Mouse (Mus musculus) kidney, embryonic 14.5 days (tissue): ENCODE data around the gene Zfp740. TPM values are rescaled to one million over a fixed set of nuclear protein-coding genes. Genes with fewer than 3 reads are reported as not detected.

Experiments used
- ATAC-seq: fragments of 200-750 bp; cut with Nextera tagmentation; 2 replicates; pipeline ENCODE4 v1.8.0; 2017; ENCODE audit warnings: moderate number of reproducible peaks, mild to moderate bottlenecking, moderate TSS enrichment, moderate library complexity; ENCODE audit not compliant: low FRiP score, low TSS enrichment
- H3K27ac ChIP-seq: fragments of 300-500 bp; sonication (generic); 2 replicates; pipeline ENCODE4 v1.5.1; 2014; ENCODE audit warnings: low read depth, mild to moderate bottlenecking, low read length, moderate library complexity, mixed read lengths
- H3K27me3 ChIP-seq: fragments of 300-500 bp; sonication (generic); 2 replicates; pipeline ENCODE4 v1.6.1; 2014; ENCODE audit warnings: mild to moderate bottlenecking, low read length; ENCODE audit not compliant: control insufficient read depth, insufficient read depth
- H3K36me3 ChIP-seq: fragments of 300-500 bp; sonication (generic); 2 replicates; pipeline ENCODE4 v1.6.1; 2014; ENCODE audit warnings: low read length, mixed read lengths; ENCODE audit not compliant: control insufficient read depth, insufficient read depth
- H3K4me1 ChIP-seq: fragments of 300-500 bp; sonication (generic); 2 replicates; pipeline ENCODE4 v1.6.1; 2014; ENCODE audit warnings: low read length, mixed read lengths; ENCODE audit not compliant: control insufficient read depth, insufficient read depth
- H3K4me2 ChIP-seq: fragments of 300-500 bp; sonication (generic); replicated peaks from 2 replicates; pipeline ENCODE4 v1.6.1; 2014; ENCODE audit warnings: low read depth, mild to moderate bottlenecking, low read length
- H3K4me3 ChIP-seq: fragments of 300-500 bp; sonication (generic); 2 replicates; pipeline ENCODE4 v1.5.1; 2014; ENCODE audit warnings: mild to moderate bottlenecking, low read length
- H3K9ac ChIP-seq: fragments of 300-500 bp; sonication (generic); 2 replicates; pipeline ENCODE4 v1.6.1; 2014; ENCODE audit warnings: low read depth, mild to moderate bottlenecking, low read length, moderate library complexity
- H3K9me3 ChIP-seq: fragments of 300-500 bp; sonication (generic); 2 replicates; pipeline ENCODE4 v1.6.1; 2016; ENCODE audit warnings: low read length; ENCODE audit not compliant: control insufficient read depth
- WGBS: fragments of 180-500 bp; shearing (Covaris S2); extraction: QIAGEN DNeasy Blood & Tissue Kit; methylation state at CpG from one replicate; pipeline ENCODE4 v1.1.7; 2014; 5-methylcytosine and 5-hydroxymethylcytosine counted together
- polyA plus RNA-seq: library from polyadenylated mRNA; unstranded; fragments of >200 nt; fragmentation: Nextera tagmentation; extraction: Ambion mirVana; gene quantifications from 2 replicates; pipeline ENCODE4 v1.2.1, GENCODE M21; 2014

Gene Zfp740
- polyA plus RNA-seq, 1 experiment from 2014 or later = 59.9 TPM

GRCm38 (mm10) chr15:102257202-102258075 lies 54.4 kb downstream of the Zfp740 start, which contains the start of gene Rarg:
Gene Rarg, minus strand, starts transcription at chr15:102257517.
- Histone ChIP-seq H3K27me3 (peaks cover 6% of the 10 kb centered on the region; the same call in 1 of the 2 replicates), H3K4me1 (peaks cover 31% of the 10 kb centered on the region), H3K9me3 (no peaks in the 10 kb centered on the region), H3K4me2 (peak within 1 kb of the TSS; percentile 96), H3K9ac (peak within 1 kb of the TSS; percentile 64), H3K36me3 (0 out of 2 replicates have a peak, but pooled peaks cover 1% of the 10 kb centered on the region), H3K4me3 (peak within 1 kb of the TSS; percentile 49), H3K27ac (peak within 1 kb of the TSS; percentile 49; the same call in 1 of the 2 replicates)
- peak; percentile 34 for ATAC-seq
- 1% methylated on average over 40 of the region's 46 CpGs for WGBS

GRCm38 (mm10) chr15:102258076-102258470 lies 55.0 kb downstream of the Zfp740 start:
- H3K27me3 ChIP-seq = peaks cover 6% of the 10 kb centered on the region; the same call in 1 of the 2 replicates
- H3K4me1 ChIP-seq = peaks cover 31% of the 10 kb centered on the region
- H3K4me3 ChIP-seq = peak overlapping the region; percentile 49; the same call in 1 of the 2 replicates
- H3K4me2 ChIP-seq = peak overlapping the region; percentile 96
- WGBS = 12% methylated on average over 12 of the region's 12 CpGs
- peak overlapping the region; percentile 64; the same call in 1 of the 2 replicates for H3K9ac ChIP-seq
- ATAC-seq = peak; percentile 47; the same call in 1 of the 2 replicates
- H3K36me3 ChIP-seq = no peaks in the 10 kb centered on the region
- no peaks in the 10 kb centered on the region for H3K9me3 ChIP-seq
- H3K27ac ChIP-seq = peak overlapping the region; percentile 49; the same call in 1 of the 2 replicates

GRCm38 (mm10) chr15:102258581-102259253 lies 55.7 kb downstream of the Zfp740 start:
- H3K27me3 ChIP-seq = peaks cover 6% of the 10 kb centered on the region; the same call in 1 of the 2 replicates
- H3K4me1 ChIP-seq = peaks cover 31% of the 10 kb centered on the region
- no peak overlapping the region for H3K4me3 ChIP-seq
- H3K27ac ChIP-seq = peak overlapping the region; percentile 49; the same call in 1 of the 2 replicates
- ATAC-seq = no peak
- no peaks in the 10 kb centered on the region for H3K9me3 ChIP-seq
- H3K9ac ChIP-seq = peak overlapping the region; percentile 18; the same call in 1 of the 2 replicates
- peak overlapping the region; percentile 96 for H3K4me2 ChIP-seq
- WGBS = 28% methylated on average over 11 of the region's 11 CpGs
- H3K36me3 ChIP-seq = no peaks in the 10 kb centered on the region

GRCm38 (mm10) chr15:102262582-102262981 lies 59.5 kb downstream of the Zfp740 start:
- Histone ChIP-seq H3K36me3 (no peaks in the 10 kb centered on the region), H3K4me1 (peaks cover 16% of the 10 kb centered on the region), H3K4me3 (no peak overlapping the region), H3K9me3 (no peaks in the 10 kb centered on the region), H3K9ac (no peak overlapping the region), H3K4me2 (no peak overlapping the region), H3K27ac (no peak overlapping the region), H3K27me3 (peaks cover 6% of the 10 kb centered on the region; the same call in 1 of the 2 replicates)
- WGBS = 42% methylated on average over 7 of the region's 7 CpGs
- no peak for ATAC-seq

- Histone ChIP-seq H3K4me3 (no peak overlapping the region), H3K27me3 (peaks cover 6% of the 10 kb centered on the region; the same call in 1 of the 2 replicates), H3K4me1 (peaks cover 12% of the 10 kb centered on the region), H3K4me2 (no peak overlapping the region), H3K9ac (no peak overlapping the region), H3K27ac (no peak overlapping the region), H3K36me3 (no peaks in the 10 kb centered on the region), H3K9me3 (no peaks in the 10 kb centered on the region)
- 68% methylated on average over 2 of the region's 2 CpGs for WGBS
- no peak for ATAC-seq
Observed at GRCm38 (mm10) chr15:102263037-102263436, 60.0 kb downstream of the Zfp740 start.

Other genes with a start within 250 kb of the Zfp740 start
- gene Krt78, start 249.0 kb upstream of the Zfp740 start, polyA plus RNA-seq = not detected in 2 replicates
- gene Krt8, start 198.8 kb upstream of the Zfp740 start, polyA plus RNA-seq = 179 and 184 TPM in 2 replicates
- 140 and 164 TPM in 2 replicates for gene Krt18, start 175.1 kb upstream of the Zfp740 start, polyA plus RNA-seq
- 85.1 and 139 TPM in 2 replicates for gene Eif4b, start 129.5 kb upstream of the Zfp740 start, polyA plus RNA-seq
- 39.1 and 46.6 TPM in 2 replicates for gene Tns2, start 102.8 kb upstream of the Zfp740 start, polyA plus RNA-seq
- gene Spryd3, start 67.0 kb upstream of the Zfp740 start, polyA plus RNA-seq = 9.0 and 11.1 TPM in 2 replicates
- gene Igfbp6, start 58.9 kb upstream of the Zfp740 start, polyA plus RNA-seq = 24.0 and 27.1 TPM in 2 replicates
- gene Soat2, start 52.7 kb upstream of the Zfp740 start, polyA plus RNA-seq = 0.11 and 0.28 TPM in 2 replicates
- gene Csad, start 1.5 kb downstream of the Zfp740 start, polyA plus RNA-seq = 50.6 and 68.1 TPM in 2 replicates
- 1.1 and 1.7 TPM in 2 replicates for gene Itgb7, start 28.7 kb downstream of the Zfp740 start, polyA plus RNA-seq
- 17.9 and 23.9 TPM in 2 replicates for gene Rarg, start 54.3 kb downstream of the Zfp740 start, polyA plus RNA-seq
- gene Gm9918, start 67.3 kb downstream of the Zfp740 start, polyA plus RNA-seq = 0.37 and 0.84 TPM in 2 replicates
- 53.7 and 65.3 TPM in 2 replicates for gene Mfsd5, start 76.2 kb downstream of the Zfp740 start, polyA plus RNA-seq
- 33.6 and 35.2 TPM in 2 replicates for gene Espl1, start 93.0 kb downstream of the Zfp740 start, polyA plus RNA-seq
- 481 and 576 TPM in 2 replicates for gene Pfdn5, start 122.9 kb downstream of the Zfp740 start, polyA plus RNA-seq
- 117 and 129 TPM in 2 replicates for gene Myg1, start 128.5 kb downstream of the Zfp740 start, polyA plus RNA-seq
- 73.3 and 84.7 TPM in 2 replicates for gene Aaas, start 147.5 kb downstream of the Zfp740 start, polyA plus RNA-seq
- 1.0 and 2.0 TPM in 2 replicates for gene Sp7, start 163.9 kb downstream of the Zfp740 start, polyA plus RNA-seq
- gene Sp1, start 202.9 kb downstream of the Zfp740 start, polyA plus RNA-seq = 16.5 and 16.8 TPM in 2 replicates
- gene Amhr2, start 242.1 kb downstream of the Zfp740 start, polyA plus RNA-seq = 0.51 and 0.95 TPM in 2 replicates